Mouse (Mus musculus) bone marrow macrophage, adult 2 months (primary cell): ENCODE results near the gene Disc1.

Source experiments
- CTCF ChIP-seq: IDR thresholded peaks from 2 replicates; pipeline ENCODE4 v1.5.1; 2012; ENCODE audit warnings: low read depth, mild to moderate bottlenecking, low read length, moderate library complexity
- POLR2A ChIP-seq: IDR thresholded peaks from 2 replicates; pipeline ENCODE4 v1.6.1; 2012; ENCODE audit warnings: mild to moderate bottlenecking, low read depth, low read length, borderline replicate concordance

DNA sequence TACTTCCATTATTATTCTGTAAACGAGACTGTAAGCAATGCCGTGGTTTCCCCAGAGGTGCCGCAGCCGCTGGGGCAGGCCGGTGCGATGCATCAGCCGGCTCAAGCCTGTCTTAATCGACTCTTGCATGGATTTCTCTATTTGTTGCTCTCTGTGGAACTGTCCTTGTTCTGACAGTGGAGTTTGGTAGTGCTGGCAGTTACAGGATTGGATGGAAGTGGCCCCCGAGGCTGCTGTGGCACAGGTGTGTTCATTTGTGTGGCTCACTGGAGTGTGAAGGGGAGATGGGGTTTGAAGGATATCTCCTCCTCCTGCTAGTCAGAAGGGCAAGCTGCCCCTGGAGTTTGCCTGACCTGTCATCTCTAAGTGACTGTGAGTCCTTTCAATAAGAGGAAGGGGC, 171.3 kb downstream of the Disc1 start:
- TF ChIP-seq CTCF (no peak), POLR2A (no peak)
